Mouse (Mus musculus): Measurements from ENCODE around the gene Trappc3.

GRCm38 (mm10) chr4:126252411-126253237 is 9.5 kb upstream of the Trappc3 start:
- no peak for TF ChIP-seq CTCF (IDR thresholded peaks at IDR 0.05; ENCODE audit: low read depth, low read length)
- no peak for TF ChIP-seq GATA1 (IDR thresholded peaks at IDR 0.05; ENCODE audit: borderline replicate concordance, low read length)
- TF ChIP-seq POLR2AphosphoS5 (IDR thresholded peaks at IDR 0.05; ENCODE audit: insufficient replicate concordance, low read depth, low read length) = no peak
- TF ChIP-seq TAL1 (conservative IDR thresholded peaks at IDR 0.05; ENCODE audit: low read depth, low read length) = no peak
- no peak for TF ChIP-seq GATA2 (IDR thresholded peaks at IDR 0.05; ENCODE audit: borderline replicate concordance, low read depth, low read length)

Measured in G1E (cell line).